Mouse (Mus musculus): ENCODE measurements at regions not wholly inside any gene's neighbourhood (a gene's known extent, or its start where the extent isn't known, plus 50 kb on each side); places are given as distances from the start of the nearest gene placed in this dataset.

DNA sequence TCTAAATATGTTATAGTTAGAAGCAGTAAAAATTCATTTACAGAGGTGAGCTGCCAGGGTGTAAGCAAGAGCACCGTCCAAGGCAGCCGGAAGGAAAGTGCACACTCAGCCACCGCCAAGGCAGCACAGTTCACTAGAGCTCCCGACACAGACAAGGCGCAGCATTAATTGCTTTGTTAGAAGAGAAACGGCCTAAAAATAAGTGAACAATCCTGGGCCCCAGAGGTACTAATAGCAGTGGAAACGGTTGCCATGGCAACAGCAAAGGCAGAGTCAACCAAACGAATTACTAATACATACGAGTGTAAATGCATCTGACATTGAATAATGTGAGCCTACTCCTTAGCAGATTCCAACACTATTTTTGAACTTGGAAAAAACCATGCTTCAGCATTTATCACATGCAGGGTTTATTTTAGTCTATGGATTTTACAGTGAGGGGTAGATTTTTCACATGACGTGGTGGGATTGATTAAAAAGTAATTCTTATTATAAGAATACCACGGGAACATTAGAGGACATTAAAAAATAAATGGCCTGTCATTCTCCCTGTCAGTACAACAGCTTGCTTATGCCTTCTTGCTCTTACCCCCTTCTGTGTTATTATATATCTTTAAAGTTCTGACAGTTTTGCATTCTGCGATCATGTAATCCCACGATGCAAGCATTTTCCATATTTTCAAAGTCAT is 62.5 kb downstream of the Cavin4 start:
- DNase-seq: no peak

DNA sequence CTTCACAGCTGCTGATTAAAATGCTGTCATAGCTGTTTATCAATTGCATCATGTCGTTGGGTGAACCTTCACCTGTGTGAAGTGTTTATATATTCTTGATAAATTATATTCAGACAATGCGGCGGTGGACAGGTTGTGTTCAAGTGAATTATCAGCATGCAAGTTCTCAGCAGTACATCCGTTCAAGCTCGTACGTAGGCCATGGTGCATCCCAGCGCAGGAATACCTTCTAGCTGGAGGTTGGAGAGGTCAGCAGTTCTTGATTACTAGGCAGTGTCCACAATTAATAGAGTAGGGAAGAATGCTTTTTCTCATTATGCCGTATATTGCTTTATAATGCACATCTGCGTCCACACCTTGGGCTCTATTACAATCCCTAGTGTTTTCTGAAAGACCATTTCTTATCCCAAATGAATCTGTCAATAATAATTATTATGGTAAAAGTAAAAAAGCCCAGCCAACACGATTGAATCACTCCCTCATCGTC is 63.1 kb downstream of the Cavin4 start:
- DNase-seq: no peak

DNA sequence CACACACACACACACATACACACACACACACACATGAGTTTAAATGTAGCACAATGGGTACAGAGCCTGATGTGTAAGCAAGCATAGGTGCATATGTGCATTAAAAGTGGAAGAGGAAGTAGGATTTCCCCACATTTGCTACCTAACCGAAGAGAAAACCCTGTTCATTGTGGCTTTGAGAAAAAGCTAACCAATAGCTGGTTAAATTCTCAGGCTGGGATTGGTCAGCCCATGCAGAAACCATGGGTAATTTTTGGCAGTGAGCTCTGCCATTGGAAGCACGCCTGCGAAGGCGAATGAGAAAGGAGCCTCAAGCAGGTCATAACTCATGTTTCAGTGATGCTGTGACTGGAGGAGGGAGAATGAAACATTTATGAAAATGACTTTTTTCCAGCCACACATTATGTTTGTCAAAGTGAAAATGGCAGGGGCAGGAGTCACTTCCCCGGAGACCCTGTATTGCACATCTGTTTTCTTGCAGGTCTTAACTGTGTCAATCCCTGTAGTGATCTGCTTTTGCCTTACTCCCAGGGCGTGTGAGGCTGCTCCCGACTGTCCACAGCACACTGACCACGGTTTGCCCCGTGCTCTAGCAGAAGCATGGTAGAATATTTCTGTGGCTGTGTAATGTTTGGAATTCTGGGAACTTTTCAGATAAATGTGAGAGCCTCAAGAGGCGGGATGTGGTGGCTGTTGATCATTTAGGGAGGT is 71.7 kb downstream of the Cavin4 start:
- no peak for DNase-seq

DNA sequence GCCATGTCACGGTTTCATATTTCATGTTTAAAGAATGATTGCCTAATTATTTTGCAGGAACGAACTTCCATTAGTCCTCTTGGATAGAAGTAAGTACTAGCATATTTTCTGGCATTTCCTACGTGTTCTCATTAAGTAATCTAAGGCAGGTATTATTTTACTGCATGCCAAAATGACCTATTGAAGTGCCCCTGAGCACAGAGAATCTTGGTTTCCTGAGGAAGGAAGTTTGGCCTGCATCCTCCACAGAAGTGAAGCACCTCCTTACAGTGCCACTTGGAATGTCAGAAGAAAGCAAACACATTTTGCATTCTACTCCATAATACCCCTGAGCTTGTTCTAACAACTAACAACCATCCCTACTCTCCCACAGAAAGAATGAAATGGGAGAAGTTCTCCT is 82.9 kb downstream of the Cavin4 start:
- DNase-seq: no peak

DNA sequence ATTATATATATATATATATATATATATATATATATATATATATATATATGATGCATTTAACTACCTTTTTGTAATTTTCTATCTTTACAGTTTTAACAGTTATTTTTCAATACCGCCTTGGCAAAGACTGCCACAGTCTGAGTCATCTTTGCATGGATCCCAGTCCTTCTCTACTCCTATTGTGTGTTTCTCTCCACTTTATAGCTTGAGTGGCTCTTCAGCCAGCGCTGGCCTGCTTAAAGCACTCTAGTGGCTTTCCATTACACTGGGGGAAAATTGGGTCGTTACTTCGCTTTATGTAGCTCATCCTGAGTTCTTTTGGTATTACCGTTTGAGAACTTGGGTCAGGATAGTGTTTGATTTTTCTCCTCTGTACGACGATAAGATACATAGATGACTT is 86.3 kb downstream of the Cavin4 start:
- DNase-seq: no peak

DNA sequence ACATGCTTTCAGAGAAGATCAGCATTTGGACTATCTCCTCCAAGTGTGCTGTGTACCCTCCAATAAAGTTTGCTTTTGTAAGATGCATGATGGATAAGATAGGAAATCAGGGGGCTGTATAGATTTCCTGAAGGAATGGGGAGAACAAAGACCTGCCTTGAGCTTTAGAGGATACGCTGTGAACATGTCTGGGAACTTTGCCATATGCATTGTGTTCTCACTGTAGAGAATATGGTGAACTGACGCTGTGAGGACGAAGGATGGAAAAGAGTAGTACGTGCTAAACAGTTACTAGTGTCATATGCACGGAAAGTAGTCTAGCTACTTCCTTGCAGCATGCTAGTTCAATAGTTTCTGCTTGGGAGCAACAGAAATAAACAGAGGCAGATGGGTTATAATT is 86.8 kb downstream of the Cavin4 start:
- no peak for DNase-seq

DNA sequence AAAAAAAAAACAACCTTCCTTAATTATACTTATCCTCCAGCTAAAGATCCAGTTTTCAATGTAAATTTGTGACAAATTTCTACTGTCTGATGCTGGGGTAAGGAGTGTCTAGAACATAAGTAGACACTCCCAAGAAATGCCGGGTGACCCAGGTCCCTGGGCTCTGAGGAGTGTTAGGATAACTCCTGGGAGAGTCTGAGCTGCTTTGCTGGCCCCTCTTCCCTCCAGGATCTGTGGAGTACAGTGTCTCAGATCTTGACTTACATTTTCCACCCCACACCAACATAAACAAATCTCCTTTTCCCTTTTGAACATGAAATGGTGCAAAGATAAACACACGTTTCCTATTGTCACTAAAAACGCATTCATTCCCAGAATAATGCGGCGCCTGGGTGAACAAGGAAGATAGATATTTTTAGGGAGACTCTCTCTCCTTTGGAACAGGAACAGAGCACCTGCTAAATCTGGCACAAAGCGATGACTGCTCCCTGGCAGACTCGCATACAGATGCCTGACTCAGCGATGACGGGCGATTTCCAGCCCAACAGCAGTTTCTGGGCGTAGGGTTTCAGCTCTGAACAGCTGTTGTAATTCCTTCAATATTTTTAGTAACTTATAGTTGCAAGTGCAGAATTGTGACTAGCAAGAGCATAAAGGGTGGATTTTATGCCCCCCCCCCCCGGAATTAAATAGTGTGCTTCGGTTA is 91.3 kb downstream of the Cavin4 start:
- DNase-seq: peak; percentile 34

DNA sequence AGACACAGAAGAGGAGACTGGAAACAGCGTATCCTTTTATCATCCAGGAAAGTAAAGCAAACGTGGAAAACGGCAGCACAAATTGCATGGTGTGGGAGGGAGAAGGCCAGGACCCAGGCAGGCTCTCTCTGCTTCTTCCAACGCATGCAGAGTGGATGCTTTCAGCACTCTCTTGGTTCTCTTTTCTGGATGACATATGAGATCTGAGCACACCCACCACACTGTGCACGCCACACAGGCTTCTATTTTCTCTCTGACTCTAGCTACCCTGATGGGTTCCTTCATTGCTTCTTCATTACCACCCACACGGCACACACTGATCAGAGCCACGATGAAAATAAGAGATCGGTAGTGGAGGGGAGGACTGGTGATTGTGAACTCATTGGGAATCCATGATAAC is 97.3 kb downstream of the Cavin4 start:
- no peak for DNase-seq

DNA sequence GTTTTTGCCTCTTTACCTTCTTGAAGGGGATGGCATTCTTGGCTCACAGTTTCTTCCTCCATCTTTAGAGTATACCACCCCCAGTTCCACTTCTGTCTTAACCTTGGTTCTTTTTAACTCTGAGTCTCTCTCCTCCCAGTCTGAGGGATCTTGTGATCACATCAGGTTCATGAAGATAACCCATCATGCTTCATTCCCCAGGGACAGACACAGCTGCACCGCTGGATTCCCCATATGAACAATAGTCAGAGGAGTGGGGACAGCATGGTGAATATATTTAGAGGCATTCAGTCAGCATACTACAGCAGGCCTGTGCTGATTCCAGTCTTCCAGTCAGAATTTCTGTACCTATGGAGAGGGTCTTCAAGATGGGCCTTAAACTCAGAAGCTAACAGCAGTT is 103.1 kb downstream of the Cavin4 start:
- DNase-seq: no peak

DNA sequence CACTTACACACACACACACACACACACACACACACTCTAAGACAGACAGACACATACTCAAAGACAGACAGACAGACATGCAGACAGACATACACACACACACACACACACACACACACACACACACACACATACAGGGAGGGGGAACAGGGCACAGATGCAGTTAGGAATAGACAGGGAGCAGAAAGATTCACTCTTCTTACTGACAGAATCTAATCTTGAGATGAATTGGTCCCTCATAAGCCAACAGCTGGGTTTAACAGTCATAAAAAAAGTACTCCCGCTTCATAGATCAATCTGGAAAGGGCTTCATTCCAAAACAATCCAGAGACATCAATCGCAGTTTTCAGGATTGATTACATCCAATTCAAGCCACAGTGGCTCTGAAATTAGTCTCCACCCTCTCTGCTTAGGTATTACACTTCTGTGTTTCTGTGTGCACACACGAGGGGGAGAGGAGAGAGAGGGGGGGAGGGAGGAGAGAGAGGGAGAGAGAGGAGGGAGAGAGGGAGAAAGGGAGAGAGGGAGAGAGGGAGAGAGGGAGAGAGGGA is 107.2 kb downstream of the Cavin4 start:
- DNase-seq: peak; percentile 5

DNA sequence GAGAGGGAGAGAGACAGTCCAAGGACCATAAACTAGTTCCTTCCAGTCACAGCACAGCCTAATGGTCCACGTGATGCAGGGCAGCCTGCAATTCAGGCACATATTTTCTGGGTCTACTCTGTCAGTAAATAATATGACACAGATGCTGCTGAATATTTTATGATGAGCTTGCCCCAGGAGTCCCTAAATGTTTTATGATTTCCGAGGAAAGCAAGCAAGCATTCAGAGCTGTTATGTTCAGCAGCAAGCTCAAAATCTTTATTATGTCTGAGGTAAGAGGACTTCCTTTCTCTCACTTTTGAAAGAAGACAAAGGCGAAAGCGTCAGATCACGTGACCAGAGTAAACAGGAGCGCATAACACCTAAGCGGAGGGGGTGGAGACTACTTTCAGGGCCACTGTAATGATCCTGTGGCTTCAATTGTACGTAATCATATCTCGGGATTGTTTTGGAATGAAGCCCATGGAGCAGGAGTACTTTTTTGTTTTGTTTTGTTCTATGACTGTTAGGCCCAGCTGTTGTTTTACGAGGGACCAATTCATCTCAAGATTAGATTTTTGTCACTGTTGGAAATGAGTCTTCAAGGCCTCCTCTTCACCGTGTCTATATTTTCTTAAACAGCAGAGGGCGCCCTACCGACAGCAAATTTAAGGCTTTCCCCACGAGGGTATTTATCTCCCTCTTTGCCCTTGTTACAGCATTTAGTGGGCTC is 107.8 kb downstream of the Cavin4 start:
- peak; percentile 71 for DNase-seq

DNA sequence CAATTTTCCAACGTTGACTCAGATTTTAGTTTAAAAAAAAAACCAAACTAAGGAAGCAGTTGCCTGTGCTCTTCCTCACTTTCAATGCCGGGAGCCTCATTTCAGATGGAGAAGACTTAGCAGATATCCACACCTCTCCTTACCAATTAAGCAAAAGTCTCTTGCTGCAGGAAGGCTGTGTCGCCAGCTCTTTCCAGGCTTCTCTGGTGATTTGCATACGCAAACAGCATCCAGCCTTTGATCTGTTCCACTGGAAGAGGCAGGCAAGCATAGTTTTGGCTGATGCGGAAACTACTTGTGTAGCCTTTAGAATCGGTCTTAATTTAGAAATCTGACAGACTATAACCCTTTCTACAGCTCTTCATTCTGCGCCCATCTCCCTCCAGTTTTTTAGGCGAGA is 108.5 kb downstream of the Cavin4 start:
- DNase-seq: no peak

DNA sequence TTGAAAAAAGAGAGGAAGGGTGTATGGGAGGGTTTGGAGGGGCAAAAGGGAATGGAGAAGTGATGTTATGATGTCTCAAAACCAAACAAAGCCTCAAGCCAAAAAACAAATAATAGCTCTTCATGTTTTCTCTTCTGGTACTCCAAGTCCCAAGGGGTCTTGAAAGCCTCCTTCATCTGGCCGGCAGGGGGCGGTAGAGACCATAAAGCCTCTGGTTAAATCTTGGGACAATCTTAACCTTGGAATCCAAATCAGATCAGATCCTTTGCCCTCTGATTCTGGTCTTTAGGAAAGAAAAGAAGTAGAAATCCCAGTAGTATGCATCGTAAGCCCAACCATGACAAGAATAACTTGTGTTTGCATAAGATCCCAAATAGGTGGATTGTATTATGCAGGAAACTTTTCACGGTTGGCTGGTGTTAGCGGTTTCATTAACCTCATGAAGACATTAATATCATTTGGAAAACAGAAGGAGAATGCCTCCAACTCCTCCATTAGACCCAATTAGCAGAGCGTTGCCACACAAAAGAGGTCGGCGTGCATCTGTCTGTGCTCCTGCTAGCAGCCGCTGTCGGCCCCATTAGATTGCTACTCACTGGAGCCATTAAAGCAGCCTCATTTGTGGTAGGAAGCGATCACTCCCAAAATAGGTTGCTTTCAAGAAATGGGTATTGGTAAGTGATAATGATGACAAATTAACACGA is 116.0 kb downstream of the Cavin4 start:
- DNase-seq: peak; percentile 66

DNA sequence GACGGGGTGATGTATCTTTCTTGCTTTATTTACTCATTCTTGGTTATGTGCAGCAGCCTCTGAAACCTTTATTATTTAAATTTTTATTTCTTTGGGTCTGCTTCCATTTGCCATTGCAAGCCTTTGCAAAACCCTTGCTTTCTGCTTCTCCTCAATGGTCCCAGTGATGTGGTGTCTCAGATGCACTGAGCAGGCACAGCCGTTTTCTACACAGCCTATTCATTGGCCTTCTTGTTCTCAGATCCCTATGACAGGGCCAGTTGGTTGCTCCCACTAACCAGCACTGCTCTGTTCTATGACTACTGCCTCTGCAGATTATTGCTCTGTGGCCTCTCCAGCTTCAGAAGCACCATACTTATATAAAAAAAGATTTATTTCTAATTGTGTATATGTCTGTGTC is 116.6 kb downstream of the Cavin4 start:
- no peak for DNase-seq

DNA sequence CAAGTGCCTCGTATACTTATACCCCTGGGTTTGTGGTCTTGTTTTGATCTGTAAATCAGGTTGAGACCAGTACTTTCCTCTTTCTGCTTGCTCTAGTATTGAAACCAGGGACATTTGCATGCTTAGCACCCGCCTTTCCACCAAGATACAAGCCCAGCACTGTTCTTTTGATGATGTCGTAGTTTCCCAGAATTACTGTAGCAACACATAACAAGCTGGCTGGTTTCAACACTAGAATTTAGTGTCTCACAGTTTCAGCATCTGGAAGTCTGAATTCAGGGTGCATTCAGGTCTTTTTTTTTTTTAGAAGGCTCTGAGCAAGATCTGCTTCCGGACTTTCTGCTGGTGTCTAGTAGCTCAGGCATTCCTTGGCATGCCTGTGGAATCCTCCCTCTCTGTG is 117.8 kb downstream of the Cavin4 start:
- no peak for DNase-seq

DNA sequence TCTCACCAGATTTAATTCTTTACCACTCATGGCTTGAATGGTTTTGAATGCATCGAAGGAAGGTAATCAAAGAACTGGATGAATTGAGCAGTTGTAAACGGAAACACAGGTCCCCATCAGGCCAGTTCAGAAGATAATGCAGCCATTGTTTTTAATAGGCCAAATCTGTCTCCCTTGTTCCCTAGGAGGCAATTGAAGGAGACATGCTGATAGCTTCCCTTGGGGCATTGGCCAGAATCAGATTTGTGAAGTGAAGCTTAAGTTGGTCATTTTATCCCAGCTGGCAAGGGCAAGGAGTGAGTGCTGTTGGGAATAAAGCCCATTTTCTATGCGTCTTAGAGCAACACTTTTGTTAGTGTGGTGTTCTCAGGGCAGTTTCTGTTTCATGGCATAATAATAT is 119.4 kb downstream of the Cavin4 start:
- DNase-seq: no peak

DNA sequence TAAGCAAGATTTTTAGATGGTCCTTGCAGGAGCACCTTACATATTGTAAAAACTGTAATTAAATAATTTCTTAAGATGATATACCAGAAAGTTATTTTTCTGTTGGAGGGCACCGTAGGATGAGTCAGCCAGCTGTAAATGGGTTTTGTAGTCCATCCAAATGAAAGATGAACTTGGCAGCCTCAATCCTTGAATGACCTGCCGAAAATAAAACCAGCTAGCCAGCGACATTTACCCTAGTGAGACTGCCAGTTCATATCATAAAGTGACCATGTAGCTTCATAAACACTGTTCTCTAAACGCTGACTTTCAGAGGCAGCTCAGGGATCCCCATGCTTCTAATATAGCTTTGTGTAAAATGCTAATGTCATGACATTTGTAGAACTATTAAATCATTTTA is 127.8 kb downstream of the Cavin4 start:
- no peak for DNase-seq

DNA sequence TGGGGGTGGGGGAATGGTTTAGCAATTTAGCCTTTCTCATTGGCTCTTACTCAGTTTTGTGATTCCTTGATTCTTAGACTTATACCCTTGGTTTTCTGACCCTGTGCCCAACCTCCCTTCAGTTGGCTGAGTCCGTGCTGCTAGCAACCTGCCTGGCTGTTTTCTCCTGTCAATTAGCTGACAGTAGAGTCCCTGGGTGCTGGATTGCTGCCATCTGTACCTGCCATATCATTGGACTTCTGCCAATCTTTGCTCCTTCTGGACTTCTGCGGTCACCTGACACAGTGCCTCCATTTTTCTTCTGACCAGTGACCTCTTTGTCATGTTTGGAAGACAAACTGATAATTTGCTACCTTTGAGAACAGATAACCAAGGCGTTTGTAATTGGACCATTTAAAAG is 140.5 kb downstream of the Cavin4 start:
- peak; percentile 10 for DNase-seq

DNA sequence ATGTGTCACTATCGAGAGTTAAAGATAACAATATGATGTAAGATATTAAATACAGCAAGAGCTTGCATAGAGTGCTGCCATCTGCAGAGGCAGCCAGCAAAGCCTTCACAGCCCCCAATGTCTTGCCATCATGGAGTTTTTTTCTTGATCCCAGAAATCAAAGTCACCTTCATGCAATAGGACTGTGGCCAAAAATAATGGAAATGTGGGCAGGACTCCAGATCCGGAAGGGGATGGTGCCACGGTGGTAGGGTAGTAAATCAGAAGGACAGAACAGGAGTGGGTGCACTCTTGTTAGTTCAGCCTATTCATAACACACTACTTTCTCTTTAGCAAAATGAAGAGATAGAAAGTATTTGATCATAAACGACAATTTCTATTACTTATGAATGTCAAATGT is 145.3 kb downstream of the Cavin4 start:
- no peak for DNase-seq

DNA sequence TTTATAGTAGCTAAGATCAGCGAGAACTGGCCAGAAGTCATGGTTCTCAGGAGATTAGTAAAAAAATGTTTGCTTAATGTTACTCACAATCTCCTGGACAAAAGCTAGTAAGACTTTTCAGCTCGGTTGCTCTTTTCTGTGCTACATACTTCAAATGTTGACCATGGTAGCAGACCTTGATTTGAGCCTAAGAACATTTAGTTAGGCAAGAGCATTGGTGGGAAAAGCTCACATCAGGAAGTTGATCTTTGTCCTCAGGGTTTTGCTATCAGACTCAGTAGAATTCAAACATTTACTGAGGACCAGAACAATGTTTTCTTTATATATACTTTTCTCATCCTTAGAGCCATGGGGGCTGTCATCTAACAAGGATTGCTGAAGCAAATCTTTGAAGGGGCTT is 170.4 kb downstream of the Cavin4 start:
- no peak for DNase-seq

DNA sequence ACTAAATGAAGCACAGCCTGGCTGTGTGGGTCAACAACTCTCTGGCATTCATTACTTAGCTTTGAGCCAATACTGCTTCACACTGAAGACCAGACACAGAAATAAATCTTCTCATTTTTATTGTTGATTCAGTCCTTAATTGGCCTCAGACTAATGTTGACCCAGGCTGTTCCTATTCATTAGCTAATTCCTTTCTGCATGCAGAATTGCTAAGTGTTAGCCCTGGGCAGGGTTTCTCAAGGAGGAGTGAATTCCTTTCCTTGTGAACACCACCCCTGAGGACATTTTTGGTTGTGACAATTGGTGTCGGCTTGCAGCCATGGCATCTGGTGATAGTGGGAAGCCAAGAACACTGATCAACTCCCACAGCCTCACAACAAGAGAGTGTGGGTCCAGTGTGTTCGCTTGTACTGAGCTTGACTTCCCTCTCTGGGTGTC is 179.5 kb downstream of the Cavin4 start:
- DNase-seq: peak; percentile 45

DNA sequence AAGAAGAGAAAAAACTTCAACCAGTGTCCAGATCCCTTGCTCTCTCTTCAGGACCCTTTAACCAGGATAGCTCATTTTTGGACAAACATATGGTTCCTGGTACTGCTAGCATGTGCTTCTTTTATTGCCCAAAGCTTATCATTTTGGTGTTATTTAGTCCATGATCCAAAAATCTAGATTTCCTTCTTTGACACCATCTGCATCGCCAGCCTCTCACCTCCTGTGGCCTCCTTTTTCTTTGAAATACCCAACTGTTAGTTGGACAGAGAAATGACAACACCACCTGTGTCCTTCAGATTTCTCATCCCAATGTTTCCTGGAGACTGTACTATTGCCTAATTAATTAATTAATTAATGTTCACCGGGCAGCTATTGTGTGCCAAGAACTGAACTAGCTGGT is 188.0 kb upstream of the Plppr1 start:
- no peak for DNase-seq
